Mouse (Mus musculus): ENCODE results near the gene Slc22a18. TPM values are rescaled to one million over a fixed set of nuclear protein-coding genes. Genes with fewer than 3 reads are reported as not detected.
A peak's percentile ranks its signal among the peaks of the same experiment; 100 is the strongest.

Slc22a18 gene
- polyA plus RNA-seq, 1 experiment, result 1.2 TPM

DNA sequence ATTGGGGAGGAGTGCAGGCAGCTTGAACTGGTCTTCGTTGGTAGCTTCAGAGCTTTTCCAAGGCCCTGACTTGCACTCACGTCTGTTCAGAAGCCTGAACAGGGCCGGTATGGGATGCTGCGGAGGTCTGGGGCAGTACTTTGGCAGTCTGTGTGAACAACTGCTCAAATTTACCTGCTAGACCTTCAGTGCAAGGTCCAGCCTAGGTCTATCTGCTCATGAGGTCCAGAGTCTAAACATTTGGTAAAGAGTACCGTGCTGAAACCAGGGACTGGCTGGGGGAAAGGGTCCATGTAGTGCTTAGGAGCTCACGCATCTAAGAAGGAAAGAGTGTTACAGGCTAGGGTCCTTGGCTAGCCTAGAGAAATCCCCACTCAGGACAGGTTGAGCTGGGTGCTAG, 16.2 kb downstream of the Slc22a18 start:
- no peak for DNase-seq (ENCODE audit: low read depth)
- TF ChIP-seq CTCF (IDR thresholded peaks at IDR 0.05; ENCODE audit: borderline replicate concordance, extremely low read depth, insufficient read depth, insufficient read length), result no peak
- TF ChIP-seq POLR2A (IDR thresholded peaks at IDR 0.05; ENCODE audit: borderline replicate concordance, extremely low read depth, insufficient read depth, insufficient read length, poor library complexity, severe bottlenecking), result no peak

DNA sequence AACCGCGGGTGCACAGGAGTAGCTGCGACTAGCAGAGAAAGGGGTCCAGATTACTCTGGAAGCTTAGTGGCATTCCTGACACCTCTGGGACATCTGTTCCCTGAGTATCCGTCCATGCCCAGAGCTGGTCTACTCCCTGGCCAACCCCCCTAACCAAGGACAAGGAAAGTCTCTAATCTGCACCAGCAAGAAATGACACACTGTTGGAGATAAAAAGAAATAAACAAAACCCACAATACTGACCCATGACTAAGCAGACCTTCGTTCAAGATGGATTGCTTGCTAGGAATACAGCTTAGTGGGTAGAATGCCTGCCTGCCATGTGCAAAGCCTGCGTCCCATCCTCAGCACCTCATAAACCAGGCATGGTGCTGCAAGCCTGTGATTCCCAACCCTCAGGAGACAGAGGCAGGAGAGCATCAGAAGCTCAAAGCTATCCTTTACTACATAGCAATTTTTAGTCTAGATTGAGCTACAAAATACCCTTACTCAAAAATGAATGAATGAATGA, 20.1 kb downstream of the Slc22a18 start:
- DNase-seq (ENCODE audit: low read depth), result no peak
- TF ChIP-seq POLR2A (IDR thresholded peaks at IDR 0.05; ENCODE audit: borderline replicate concordance, extremely low read depth, insufficient read depth, insufficient read length, poor library complexity, severe bottlenecking), result no peak
- no peak for TF ChIP-seq CTCF (IDR thresholded peaks at IDR 0.05; ENCODE audit: borderline replicate concordance, extremely low read depth, insufficient read depth, insufficient read length)

DNA sequence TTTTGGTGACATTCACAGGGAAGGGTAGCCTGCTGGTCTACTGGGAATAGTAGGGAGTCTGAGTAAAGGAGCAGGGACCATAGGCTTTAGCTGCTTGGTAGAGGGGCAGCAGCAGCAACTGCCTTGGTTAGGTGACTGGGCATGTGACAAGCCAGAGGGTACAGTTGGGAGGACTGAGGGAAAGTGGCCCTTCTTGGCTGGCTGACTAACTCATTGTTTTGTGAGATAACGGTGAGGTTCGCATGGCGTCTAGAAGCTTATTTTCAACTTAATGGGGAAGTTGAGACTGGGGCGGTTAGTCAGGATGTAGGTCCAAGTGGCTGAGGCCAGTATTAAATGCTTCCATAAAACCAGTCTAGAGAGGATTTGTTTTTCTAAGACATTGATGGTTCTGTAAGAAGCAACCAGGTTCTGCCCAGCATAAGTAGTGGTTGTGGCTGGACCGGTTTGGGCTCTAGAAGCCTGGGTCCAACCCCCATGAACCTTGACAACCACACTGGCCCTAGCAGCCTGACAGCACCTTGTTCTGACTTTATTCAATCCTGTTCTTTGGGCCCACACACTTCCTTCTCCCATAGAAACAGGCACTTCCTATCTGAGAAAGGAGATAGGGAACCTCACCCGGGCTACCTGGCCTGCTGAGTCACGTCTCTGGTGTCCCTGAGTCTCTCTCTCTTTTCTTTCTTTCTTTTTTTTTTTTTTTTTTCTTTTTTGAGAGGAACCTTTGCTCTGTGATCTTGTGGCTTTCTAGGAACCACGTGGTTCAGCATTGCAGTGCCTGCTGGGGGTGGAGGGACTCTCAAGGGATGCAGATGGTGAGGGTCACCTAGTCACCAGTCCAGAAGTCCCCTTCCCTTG, 21.8 kb downstream of the Slc22a18 start:
- TF ChIP-seq CTCF (IDR thresholded peaks at IDR 0.05; ENCODE audit: borderline replicate concordance, extremely low read depth, insufficient read depth, insufficient read length), result no peak
- TF ChIP-seq POLR2A (IDR thresholded peaks at IDR 0.05; ENCODE audit: borderline replicate concordance, extremely low read depth, insufficient read depth, insufficient read length, poor library complexity, severe bottlenecking), result no peak
- DNase-seq (ENCODE audit: low read depth), result no peak

DNA sequence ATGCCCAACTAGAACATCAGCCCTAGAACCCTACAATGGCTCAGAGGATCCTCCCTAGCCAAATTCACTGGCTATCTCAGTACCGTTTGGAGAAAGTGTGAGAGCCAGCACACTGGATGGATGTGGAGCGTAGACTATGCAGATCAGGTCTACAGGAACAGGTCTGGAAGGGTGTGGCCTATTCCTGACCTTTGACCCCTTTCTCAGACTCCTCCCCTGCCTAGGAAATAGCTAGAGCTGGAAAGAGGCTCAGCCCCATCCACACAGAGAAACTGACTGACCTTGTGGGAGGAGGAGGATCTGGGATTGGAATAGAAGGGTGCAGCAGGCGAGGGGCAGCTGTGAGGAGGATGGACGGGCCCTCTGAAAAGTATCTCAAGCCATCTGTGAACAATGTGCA, 25.0 kb downstream of the Slc22a18 start:
- DNase-seq (ENCODE audit: low read depth), result no peak
- TF ChIP-seq CTCF (IDR thresholded peaks at IDR 0.05; ENCODE audit: borderline replicate concordance, extremely low read depth, insufficient read depth, insufficient read length), result no peak
- TF ChIP-seq POLR2A (IDR thresholded peaks at IDR 0.05; ENCODE audit: borderline replicate concordance, extremely low read depth, insufficient read depth, insufficient read length, poor library complexity, severe bottlenecking), result no peak

DNA sequence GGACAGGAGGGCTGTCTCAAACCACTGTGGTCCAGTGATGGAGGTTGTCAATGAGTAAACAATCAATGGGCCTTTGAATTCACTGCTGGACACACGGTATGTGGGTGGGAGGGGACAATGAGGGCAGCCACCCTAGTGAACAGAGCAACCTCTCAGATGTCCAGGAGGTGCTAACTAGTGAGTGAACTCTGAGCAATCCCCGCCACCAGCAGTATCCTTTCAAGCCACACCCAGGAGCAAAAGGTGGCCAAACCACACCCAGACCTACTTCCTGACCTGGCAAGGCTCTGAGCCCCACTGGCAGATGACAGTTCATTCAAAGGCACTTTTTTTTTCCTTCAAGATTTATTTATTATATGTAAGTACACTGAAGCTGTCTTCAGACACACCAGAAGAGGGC, 27.4 kb downstream of the Slc22a18 start:
- DNase-seq (ENCODE audit: low read depth), result no peak
- no peak for TF ChIP-seq CTCF (IDR thresholded peaks at IDR 0.05; ENCODE audit: borderline replicate concordance, extremely low read depth, insufficient read depth, insufficient read length)
- TF ChIP-seq POLR2A (IDR thresholded peaks at IDR 0.05; ENCODE audit: borderline replicate concordance, extremely low read depth, insufficient read depth, insufficient read length, poor library complexity, severe bottlenecking), result no peak

DNA sequence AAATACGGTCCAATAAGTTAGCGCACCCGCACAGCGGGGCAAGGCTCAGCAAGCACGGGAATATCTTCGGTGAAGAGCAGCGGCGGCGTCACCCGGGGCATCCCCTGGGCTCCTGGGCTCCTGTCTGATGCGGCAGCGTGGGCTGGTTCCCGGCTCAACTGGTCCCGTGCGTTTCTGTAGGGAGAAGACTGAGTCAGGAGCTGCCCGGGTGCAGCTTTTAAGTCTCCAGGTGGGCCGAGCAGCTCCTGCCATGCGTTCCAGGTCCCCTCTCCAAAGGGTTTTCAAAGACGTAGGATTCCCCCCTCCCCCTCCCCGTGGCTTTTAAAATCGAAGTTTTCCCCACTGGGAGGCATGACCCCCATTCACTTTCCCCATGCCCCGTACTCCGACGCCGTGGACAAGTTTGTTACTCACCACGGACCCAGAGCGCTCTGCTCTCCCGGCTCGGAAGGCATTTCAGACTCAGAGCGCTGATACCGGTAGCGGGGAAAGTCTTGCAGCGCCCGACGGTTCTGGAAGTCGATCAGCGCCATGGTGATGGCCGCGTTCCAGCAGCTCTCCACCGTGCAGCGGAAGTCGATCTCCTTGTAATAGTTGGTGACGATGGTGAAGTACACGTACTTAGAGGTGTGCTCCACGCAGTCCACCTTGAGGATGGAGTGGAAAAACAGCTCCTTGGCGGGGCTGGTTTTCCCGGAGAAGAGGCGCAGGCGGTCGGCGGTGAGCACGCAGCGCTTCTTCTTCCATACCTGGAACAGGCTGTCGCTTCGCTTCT, 28.3 kb downstream of the Slc22a18 start:
- peak; percentile 68 for DNase-seq (ENCODE audit: low read depth)
- TF ChIP-seq CTCF (IDR thresholded peaks at IDR 0.05; ENCODE audit: borderline replicate concordance, extremely low read depth, insufficient read depth, insufficient read length) (no peak), POLR2A (IDR thresholded peaks at IDR 0.05; ENCODE audit: borderline replicate concordance, extremely low read depth, insufficient read depth, insufficient read length, poor library complexity, severe bottlenecking) (no peak)

DNA sequence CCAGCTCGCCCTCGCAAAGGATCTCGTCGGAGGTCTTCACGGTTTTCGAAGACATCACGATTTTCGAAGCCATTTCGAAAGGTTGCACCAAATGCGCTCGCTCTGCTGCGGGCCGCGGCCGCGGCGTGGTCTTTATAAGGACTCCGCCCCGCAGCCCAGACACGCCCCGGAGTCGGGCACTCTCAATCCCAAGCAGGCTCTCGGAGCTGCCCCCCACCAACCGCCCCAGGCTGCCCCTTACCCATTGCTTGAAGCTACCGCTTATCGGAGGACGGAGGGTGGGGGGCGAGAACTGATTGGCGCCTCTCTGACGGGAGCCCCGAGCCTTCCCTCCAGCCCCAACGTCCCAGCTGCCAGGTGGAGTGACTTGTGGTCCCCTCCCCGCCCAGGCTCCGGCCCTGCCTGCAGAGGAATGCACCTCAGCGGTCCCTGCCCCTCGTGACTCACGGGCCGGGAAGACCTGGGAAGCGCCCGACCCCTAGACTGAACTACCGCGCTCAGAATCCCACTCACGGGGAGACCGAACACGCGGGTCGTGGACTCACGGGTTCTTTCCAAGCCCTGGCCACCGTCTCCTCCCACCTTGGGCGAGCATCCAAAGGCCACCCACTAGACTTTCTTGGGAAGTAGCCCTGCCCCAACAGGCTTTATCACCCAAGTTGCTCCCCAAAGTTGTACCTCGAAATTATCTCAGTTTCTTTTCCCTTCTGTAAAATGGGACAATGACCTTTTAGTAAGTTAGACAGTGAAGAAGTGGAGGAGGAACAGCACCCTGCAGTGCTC, 29.1 kb downstream of the Slc22a18 start, which contains the start of gene Phlda2:
TSS of gene Phlda2 (minus strand) at position 733 of the 783 bp plus-strand sequence.
- DNase-seq (ENCODE audit: low read depth), result peak; percentile 5
- TF ChIP-seq CTCF (IDR thresholded peaks at IDR 0.05; ENCODE audit: borderline replicate concordance, extremely low read depth, insufficient read depth, insufficient read length), result no peak

DNA sequence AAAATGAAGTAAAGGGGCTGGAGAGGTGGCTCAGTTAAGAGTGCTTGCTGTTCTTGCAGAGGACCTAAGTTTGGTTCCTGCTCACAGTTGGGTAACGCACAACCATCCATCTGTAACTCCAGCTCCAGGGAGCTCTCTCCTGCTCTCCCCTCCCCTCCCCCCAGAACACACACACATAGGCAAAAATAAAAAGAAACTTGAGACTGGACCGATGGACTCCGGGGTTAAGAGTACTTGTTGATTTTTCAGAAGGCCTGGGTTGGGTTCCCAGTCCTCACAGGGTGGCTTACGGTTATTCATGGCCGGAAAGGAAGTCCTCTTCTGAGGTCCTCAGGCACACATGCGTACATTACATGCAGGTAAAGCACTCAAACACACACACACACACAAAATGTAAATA, 30.4 kb downstream of the Slc22a18 start:
- TF ChIP-seq CTCF (IDR thresholded peaks at IDR 0.05; ENCODE audit: borderline replicate concordance, extremely low read depth, insufficient read depth, insufficient read length) (no peak), POLR2A (IDR thresholded peaks at IDR 0.05; ENCODE audit: borderline replicate concordance, extremely low read depth, insufficient read depth, insufficient read length, poor library complexity, severe bottlenecking) (no peak)
- DNase-seq (ENCODE audit: low read depth), result no peak

DNA sequence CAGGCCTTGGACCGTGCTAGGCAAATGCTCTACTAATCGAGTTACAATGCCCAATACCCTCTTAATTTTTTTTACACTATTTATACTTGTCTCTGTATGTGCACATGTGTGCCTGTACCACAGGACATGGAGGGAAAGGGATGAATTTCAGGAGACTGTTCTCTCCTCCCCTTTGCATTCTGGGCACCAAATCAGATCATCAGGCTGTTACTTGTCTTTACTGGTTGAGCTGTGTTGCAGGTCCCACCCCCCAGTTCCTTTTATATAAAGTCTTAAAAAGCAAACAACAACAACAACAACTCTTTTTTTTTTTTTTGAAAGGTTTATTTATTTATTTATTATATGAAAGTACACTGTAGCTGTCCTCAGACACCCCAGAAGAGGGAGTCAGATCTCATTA, 31.9 kb downstream of the Slc22a18 start:
- TF ChIP-seq CTCF (IDR thresholded peaks at IDR 0.05; ENCODE audit: borderline replicate concordance, extremely low read depth, insufficient read depth, insufficient read length), result no peak
- TF ChIP-seq POLR2A (IDR thresholded peaks at IDR 0.05; ENCODE audit: borderline replicate concordance, extremely low read depth, insufficient read depth, insufficient read length, poor library complexity, severe bottlenecking), result no peak
- DNase-seq (ENCODE audit: low read depth), result no peak

DNA sequence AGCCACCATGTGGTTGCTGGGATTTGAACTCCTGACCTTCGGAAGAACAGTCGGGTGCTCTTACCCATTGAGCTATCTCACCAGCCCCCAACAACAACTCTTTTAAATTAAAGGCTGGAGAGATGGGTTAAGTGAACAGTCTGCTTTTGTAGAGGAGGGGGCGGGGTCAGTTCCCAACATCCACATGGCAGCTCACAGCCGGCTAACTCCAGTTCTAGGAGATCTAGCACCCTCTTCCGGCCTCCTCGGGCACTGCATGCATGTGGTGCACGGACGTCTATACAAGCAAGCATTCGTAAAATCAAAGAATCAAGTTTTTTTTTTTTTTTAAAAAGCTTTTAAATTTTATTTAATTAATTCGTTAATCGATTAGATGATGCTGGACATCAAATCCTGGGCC, 32.3 kb downstream of the Slc22a18 start:
- peak; percentile 67 for TF ChIP-seq CTCF (IDR thresholded peaks at IDR 0.05; ENCODE audit: borderline replicate concordance, extremely low read depth, insufficient read depth, insufficient read length)
- no peak for TF ChIP-seq POLR2A (IDR thresholded peaks at IDR 0.05; ENCODE audit: borderline replicate concordance, extremely low read depth, insufficient read depth, insufficient read length, poor library complexity, severe bottlenecking)
- peak; percentile 61 for DNase-seq (ENCODE audit: low read depth)

DNA sequence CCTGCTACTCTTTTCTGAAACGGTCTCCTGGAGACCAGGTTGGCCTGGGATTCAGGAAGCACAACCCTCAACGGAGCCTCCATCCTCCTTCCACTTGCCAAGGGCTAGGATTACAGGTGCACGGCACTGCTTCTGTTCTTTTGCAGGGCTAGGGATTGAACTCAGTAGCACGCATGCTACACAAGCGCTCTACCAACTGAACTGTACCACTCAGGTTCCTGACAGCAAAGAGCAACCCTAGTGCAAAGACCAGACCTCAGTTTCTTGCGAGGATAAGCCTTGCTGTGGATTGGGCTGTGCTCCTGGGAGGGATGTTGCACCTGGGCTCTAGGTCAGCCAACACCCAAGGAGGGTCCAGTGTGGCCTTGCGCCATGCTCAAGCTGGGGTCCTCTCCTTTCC, 32.7 kb downstream of the Slc22a18 start:
- no peak for TF ChIP-seq POLR2A (IDR thresholded peaks at IDR 0.05; ENCODE audit: borderline replicate concordance, extremely low read depth, insufficient read depth, insufficient read length, poor library complexity, severe bottlenecking)
- DNase-seq (ENCODE audit: low read depth), result no peak

All from brain, embryonic 14.5 days (tissue).